Mouse (Mus musculus) kidney, embryonic 14.5 days (tissue): Measurements from ENCODE around the gene Vps45. TPM values are rescaled to one million over a fixed set of nuclear protein-coding genes. Genes with fewer than 3 reads are reported as not detected.

Experiments
- ATAC-seq: fragments of 200-750 bp; cut with Nextera tagmentation; 2 replicates; pipeline ENCODE4 v1.8.0; 2017; ENCODE audit warnings: moderate number of reproducible peaks, mild to moderate bottlenecking, moderate TSS enrichment, moderate library complexity; ENCODE audit not compliant: low FRiP score, low TSS enrichment
- H3K27ac ChIP-seq: fragments of 300-500 bp; sonication (generic); 2 replicates; pipeline ENCODE4 v1.5.1; 2014; ENCODE audit warnings: low read depth, mild to moderate bottlenecking, low read length, moderate library complexity, mixed read lengths
- H3K27me3 ChIP-seq: fragments of 300-500 bp; sonication (generic); 2 replicates; pipeline ENCODE4 v1.6.1; 2014; ENCODE audit warnings: mild to moderate bottlenecking, low read length; ENCODE audit not compliant: control insufficient read depth, insufficient read depth
- H3K36me3 ChIP-seq: fragments of 300-500 bp; sonication (generic); 2 replicates; pipeline ENCODE4 v1.6.1; 2014; ENCODE audit warnings: low read length, mixed read lengths; ENCODE audit not compliant: control insufficient read depth, insufficient read depth
- H3K4me1 ChIP-seq: fragments of 300-500 bp; sonication (generic); 2 replicates; pipeline ENCODE4 v1.6.1; 2014; ENCODE audit warnings: low read length, mixed read lengths; ENCODE audit not compliant: control insufficient read depth, insufficient read depth
- H3K4me2 ChIP-seq: fragments of 300-500 bp; sonication (generic); replicated peaks from 2 replicates; pipeline ENCODE4 v1.6.1; 2014; ENCODE audit warnings: low read depth, mild to moderate bottlenecking, low read length
- H3K4me3 ChIP-seq: fragments of 300-500 bp; sonication (generic); 2 replicates; pipeline ENCODE4 v1.5.1; 2014; ENCODE audit warnings: mild to moderate bottlenecking, low read length
- H3K9ac ChIP-seq: fragments of 300-500 bp; sonication (generic); 2 replicates; pipeline ENCODE4 v1.6.1; 2014; ENCODE audit warnings: low read depth, mild to moderate bottlenecking, low read length, moderate library complexity
- H3K9me3 ChIP-seq: fragments of 300-500 bp; sonication (generic); 2 replicates; pipeline ENCODE4 v1.6.1; 2016; ENCODE audit warnings: low read length; ENCODE audit not compliant: control insufficient read depth
- WGBS: fragments of 180-500 bp; shearing (Covaris S2); extraction: QIAGEN DNeasy Blood & Tissue Kit; methylation state at CpG from one replicate; pipeline ENCODE4 v1.1.7; 2014; 5-methylcytosine and 5-hydroxymethylcytosine counted together
- polyA plus RNA-seq: library from polyadenylated mRNA; unstranded; fragments of >200 nt; fragmentation: Nextera tagmentation; extraction: Ambion mirVana; gene quantifications from 2 replicates; pipeline ENCODE4 v1.2.1, GENCODE M21; 2014

Vps45 gene
- polyA plus RNA-seq, 1 experiment from 2014 or later = 24.3 TPM

DNA sequence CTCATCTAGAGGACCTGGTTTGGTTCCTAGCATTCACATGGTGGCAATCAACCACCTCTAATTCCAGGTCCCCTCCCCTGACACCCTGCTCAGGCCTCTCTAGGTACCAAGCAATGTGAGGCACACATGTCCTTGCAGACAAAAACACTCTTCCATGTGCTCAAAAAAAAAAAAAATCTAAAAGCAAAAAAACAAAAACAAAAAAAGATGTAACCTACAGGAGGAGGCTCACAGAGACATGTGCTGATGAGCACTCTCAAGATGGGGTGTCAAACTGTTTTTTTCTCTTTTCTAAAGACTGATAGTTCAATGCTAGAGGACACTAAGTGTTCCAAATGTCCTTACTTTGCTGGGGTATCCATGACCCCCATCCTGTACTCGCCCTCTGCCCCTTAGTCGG lies 23.8 kb upstream of the Vps45 start:
- WGBS = 82% methylated on average over 2 of the region's 2 CpGs
- Histone ChIP-seq H3K27ac (no peak overlapping the region), H3K4me3 (no peak overlapping the region), H3K4me1 (no peaks in the 10 kb centered on the region), H3K9ac (no peak overlapping the region), H3K9me3 (no peaks in the 10 kb centered on the region), H3K36me3 (no peaks in the 10 kb centered on the region), H3K27me3 (no peaks in the 10 kb centered on the region; the same call in 1 of the 2 replicates), H3K4me2 (no peak overlapping the region)
- ATAC-seq = no peak

DNA sequence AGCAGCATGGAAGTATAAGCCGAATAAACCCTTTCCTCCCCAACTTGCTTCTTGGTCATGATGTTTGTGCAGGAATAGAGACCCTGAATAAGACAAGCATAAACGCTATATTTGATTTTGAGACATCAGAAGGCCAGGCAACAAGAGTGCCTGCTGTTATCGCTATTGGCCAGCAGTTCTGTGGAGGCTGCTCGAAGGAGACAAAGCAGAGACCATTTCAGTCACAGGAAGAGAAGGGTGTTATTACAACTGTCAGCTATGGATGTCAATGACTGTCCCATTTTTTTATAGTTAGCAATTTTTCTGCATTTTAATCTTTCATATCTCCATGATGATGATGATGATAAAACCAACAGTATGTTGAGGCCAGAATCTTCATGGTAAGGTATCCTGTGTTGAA lies 23.4 kb upstream of the Vps45 start:
- no peak overlapping the region for H3K27ac ChIP-seq
- no peak for ATAC-seq
- H3K36me3 ChIP-seq = no peaks in the 10 kb centered on the region
- no peak overlapping the region for H3K9ac ChIP-seq
- H3K9me3 ChIP-seq = no peaks in the 10 kb centered on the region
- H3K27me3 ChIP-seq = no peaks in the 10 kb centered on the region; the same call in 1 of the 2 replicates
- WGBS = 84% methylated on average over 4 of the region's 4 CpGs
- no peak overlapping the region for H3K4me3 ChIP-seq
- no peaks in the 10 kb centered on the region for H3K4me1 ChIP-seq
- no peak overlapping the region for H3K4me2 ChIP-seq

DNA sequence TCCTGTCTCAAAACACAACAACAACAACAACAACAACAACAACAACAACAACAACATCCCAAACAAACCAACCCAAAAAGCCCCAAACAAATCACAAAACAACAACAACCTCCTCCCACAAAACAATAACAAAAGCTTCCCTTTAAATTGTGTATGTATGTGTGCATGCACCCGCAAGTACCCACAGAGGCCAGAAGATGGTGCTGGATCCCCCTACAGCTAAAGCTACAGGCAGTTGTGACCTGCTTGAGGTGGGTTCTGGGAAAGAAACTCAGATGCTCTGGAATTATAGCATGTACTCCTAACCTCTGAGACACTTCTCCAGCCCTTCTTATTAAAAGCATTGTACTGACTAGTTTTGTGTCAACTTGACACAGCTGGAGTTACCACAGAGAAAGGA lies 22.7 kb upstream of the Vps45 start:
- no peaks in the 10 kb centered on the region for H3K9me3 ChIP-seq
- no peaks in the 10 kb centered on the region for H3K36me3 ChIP-seq
- no peak overlapping the region for H3K27ac ChIP-seq
- 65% methylated on average over 1 of the region's 1 CpGs for WGBS
- H3K4me2 ChIP-seq = no peak overlapping the region
- no peaks in the 10 kb centered on the region; the same call in 1 of the 2 replicates for H3K27me3 ChIP-seq
- no peak overlapping the region for H3K4me3 ChIP-seq
- no peaks in the 10 kb centered on the region for H3K4me1 ChIP-seq
- ATAC-seq = no peak
- no peak overlapping the region for H3K9ac ChIP-seq

DNA sequence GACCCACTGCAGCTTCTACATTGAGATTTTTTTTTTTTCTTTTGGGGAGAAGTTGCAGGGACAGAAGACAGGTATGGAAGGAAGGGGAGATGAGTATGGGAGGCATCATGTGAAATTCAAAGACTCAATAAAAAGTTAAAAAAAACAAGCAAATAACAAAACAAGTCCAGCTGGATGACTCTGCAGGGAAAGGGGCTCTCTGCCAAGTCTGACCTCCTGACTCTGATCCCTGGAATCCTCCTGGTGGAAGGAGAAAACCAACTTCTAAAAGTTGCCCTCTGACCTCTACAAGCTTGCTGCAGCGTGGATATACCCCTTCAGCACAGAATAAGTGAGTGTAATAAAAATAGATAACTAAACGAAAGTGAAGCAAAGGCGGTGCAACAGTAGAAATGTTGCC lies 20.4 kb upstream of the Vps45 start:
- no peak overlapping the region for H3K4me3 ChIP-seq
- H3K4me1 ChIP-seq = no peaks in the 10 kb centered on the region
- H3K4me2 ChIP-seq = no peak overlapping the region
- no peaks in the 10 kb centered on the region for H3K36me3 ChIP-seq
- H3K27ac ChIP-seq = no peak overlapping the region
- no peak for ATAC-seq
- H3K27me3 ChIP-seq = no peaks in the 10 kb centered on the region; the same call in 1 of the 2 replicates
- no peak overlapping the region for H3K9ac ChIP-seq
- 46% methylated on average over 3 of the region's 3 CpGs for WGBS
- no peaks in the 10 kb centered on the region for H3K9me3 ChIP-seq

DNA sequence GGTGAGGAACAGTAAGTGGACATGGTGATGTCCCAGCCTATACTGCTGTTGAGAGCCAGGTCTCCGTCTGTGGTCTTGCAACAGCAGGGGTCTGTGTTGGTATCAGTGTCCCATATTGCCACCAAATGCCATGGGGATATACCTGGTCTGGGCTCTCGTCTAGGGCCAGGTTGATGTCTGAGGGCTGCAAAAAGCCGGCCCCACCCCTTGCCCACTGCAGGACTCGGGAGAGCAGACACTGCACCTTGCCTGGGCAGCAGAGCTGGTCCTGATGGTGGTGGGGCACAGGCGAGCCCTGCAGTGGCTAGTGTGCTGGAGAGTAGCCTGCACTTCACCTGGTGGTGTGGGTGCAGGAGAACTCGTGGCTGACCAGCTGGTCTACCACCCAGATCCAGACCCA lies 19.8 kb upstream of the Vps45 start:
- Histone ChIP-seq H3K36me3 (no peaks in the 10 kb centered on the region), H3K9ac (no peak overlapping the region), H3K4me3 (no peak overlapping the region), H3K27me3 (no peaks in the 10 kb centered on the region; the same call in 1 of the 2 replicates), H3K4me2 (no peak overlapping the region), H3K27ac (no peak overlapping the region), H3K9me3 (no peaks in the 10 kb centered on the region), H3K4me1 (no peaks in the 10 kb centered on the region)
- WGBS = 76% methylated on average over 6 of the region's 6 CpGs
- ATAC-seq = no peak

DNA sequence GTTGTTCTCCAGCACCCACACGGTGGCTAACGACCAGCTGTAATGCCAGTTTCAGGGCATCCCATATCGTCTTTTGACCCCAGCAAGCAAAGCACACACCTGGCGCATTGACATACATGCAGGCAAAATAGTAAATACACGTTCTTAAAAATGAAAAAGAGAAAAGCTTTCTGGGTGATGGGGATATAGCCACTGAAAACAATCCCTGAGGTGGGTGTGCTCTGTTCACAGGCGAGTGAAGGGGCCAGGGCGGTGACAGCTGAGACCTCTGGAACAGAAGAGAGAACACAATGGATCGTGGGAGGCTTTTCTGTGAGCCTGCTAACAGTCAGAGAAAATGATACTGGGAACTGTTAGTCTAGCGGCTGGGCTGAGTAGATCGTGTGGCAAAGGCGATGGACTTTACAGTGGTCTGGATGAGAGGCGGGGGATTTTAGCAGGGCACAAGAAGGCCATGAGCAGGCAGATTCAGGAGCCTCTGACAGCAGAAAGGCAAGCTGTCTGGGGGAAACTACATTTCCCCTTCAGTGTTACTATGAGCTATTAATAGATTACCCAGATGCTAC lies 14.7 kb upstream of the Vps45 start:
- H3K4me2 ChIP-seq = peak overlapping the region; percentile 21; the same call in 1 of the 2 replicates
- peak; percentile 71 for ATAC-seq

DNA sequence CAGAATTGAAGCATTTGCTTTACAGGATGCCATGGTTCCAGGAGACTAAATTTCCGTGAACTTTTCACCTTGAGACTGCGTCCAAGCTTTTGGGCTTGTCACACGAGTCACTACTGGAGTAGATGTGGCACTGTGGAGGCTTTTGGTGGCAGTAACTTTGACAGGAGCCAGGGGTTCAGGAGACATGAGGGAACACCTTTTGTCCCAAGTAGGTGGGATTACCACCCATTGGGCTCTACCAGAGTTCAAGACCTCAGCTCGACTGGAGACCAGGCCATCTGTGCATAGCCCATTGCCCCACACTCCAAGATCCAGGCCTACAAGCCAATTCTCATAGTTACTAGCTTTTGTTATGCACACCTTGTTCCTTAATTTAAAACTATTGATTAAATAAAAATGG lies 12.0 kb upstream of the Vps45 start:
- no peak overlapping the region for H3K4me2 ChIP-seq
- peaks cover 5% of the 10 kb centered on the region; the same call in 1 of the 2 replicates for H3K4me1 ChIP-seq
- no peak for ATAC-seq
- 61% methylated on average over 4 of the region's 4 CpGs for WGBS
- no peaks in the 10 kb centered on the region; the same call in 1 of the 2 replicates for H3K27me3 ChIP-seq
- no peaks in the 10 kb centered on the region for H3K9me3 ChIP-seq
- no peak overlapping the region for H3K4me3 ChIP-seq
- no peak overlapping the region for H3K27ac ChIP-seq
- no peak overlapping the region for H3K9ac ChIP-seq
- H3K36me3 ChIP-seq = no peaks in the 10 kb centered on the region

More for the DNA sequence above, 14.7 kb upstream of the Vps45 start:
- H3K9ac ChIP-seq = no peak overlapping the region
- no peak overlapping the region for H3K4me3 ChIP-seq
- no peaks in the 10 kb centered on the region for H3K9me3 ChIP-seq
- WGBS = 49% methylated on average over 12 of the region's 12 CpGs
- H3K36me3 ChIP-seq = no peaks in the 10 kb centered on the region
- H3K27me3 ChIP-seq = no peaks in the 10 kb centered on the region; the same call in 1 of the 2 replicates
- H3K27ac ChIP-seq = no peak overlapping the region
- H3K4me1 ChIP-seq = no peaks in the 10 kb centered on the region

DNA sequence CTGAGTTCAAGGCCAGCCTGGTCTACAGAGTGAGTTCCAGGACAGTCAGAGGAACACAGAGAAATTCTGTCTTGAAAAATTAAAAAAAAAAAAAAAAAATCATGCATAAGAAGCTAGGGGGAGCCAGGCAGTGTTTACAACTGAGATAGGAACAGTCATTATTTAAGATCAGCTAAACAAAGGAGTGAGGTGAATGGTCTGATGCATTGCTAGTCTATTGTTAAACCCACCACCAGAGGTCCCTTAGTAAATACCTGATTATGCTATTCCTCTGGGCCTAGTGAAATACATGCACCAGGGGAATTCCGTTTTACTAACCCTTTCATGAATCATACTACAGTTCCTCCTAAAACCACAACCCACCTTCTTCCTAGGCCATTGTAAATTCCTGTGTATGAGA lies 11.3 kb upstream of the Vps45 start:
- Histone ChIP-seq H3K27me3 (no peaks in the 10 kb centered on the region; the same call in 1 of the 2 replicates), H3K4me2 (no peak overlapping the region), H3K4me3 (no peak overlapping the region), H3K9me3 (no peaks in the 10 kb centered on the region), H3K27ac (no peak overlapping the region), H3K36me3 (no peaks in the 10 kb centered on the region), H3K4me1 (peaks cover 5% of the 10 kb centered on the region; the same call in 1 of the 2 replicates), H3K9ac (no peak overlapping the region)
- 55% methylated on average over 1 of the region's 1 CpGs for WGBS
- no peak for ATAC-seq

DNA sequence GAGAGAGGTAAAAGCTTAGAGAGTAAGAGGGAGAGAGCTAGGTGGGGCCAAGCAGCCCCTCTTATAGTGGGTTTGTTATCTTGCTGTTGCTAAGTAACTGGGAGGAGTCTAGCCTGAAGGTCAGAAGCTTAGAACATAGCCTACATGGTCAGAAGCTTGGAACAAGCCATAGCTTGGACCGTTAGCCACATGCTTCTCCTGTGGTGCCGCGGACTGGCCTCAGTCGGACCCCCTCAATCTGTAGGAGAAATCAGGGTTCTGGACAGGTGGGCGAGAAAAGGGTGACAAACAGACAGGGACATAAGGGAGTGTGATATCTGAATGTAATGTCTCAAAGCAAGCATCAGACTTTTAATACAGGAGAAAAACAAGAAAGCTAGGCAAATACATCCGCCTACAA lies 10.8 kb upstream of the Vps45 start:
- Histone ChIP-seq H3K27ac (no peak overlapping the region), H3K9me3 (no peaks in the 10 kb centered on the region), H3K27me3 (no peaks in the 10 kb centered on the region; the same call in 1 of the 2 replicates), H3K36me3 (no peaks in the 10 kb centered on the region), H3K4me1 (peaks cover 5% of the 10 kb centered on the region; the same call in 1 of the 2 replicates), H3K4me2 (no peak overlapping the region), H3K4me3 (no peak overlapping the region), H3K9ac (no peak overlapping the region)
- no peak for ATAC-seq
- 93% methylated on average over 6 of the region's 6 CpGs for WGBS
